Mouse (Mus musculus): ENCODE results near the gene Faap24. TPM values are rescaled to one million over a fixed set of nuclear protein-coding genes. Genes with fewer than 3 reads are reported as not detected.

Gene Faap24
- polyA plus RNA-seq (2015; fragmentation: Nextera tagmentation; extraction: Ambion mirVana), result 18.0 and 19.0 TPM in 2 replicates

- no peaks in the 10 kb centered on the region for H3K27me3 ChIP-seq
- H3K4me1 ChIP-seq, result peaks cover 18% of the 10 kb centered on the region
- H3K4me3 ChIP-seq, result peak within 1 kb of the TSS; percentile 71
- peak within 1 kb of the TSS; percentile 86 for H3K4me2 ChIP-seq
- WGBS, result 0% methylated on average over 28 of the region's 28 CpGs
- peak within 1 kb of the TSS; percentile 35; the same call in 1 of the 2 replicates for H3K27ac ChIP-seq
- peaks cover 28% of the 10 kb centered on the region for H3K36me3 ChIP-seq
- peak; percentile 96 for ATAC-seq (ENCODE audit: borderline replicate concordance, extremely low read depth, low FRiP score, low TSS enrichment)
- no peaks in the 10 kb centered on the region for H3K9me3 ChIP-seq
- peak within 1 kb of the TSS; percentile 67 for H3K9ac ChIP-seq
These were observed at the start of gene Faap24, which contains the start of gene Cep89 for GRCm38 (mm10) chr7:35396542-35397168. Gene Faap24, minus strand, starts transcription at chr7:35396836. Gene Cep89, plus strand, starts transcription at chr7:35397035.

- 80% methylated on average over 9 of the region's 9 CpGs for WGBS
- no peaks in the 10 kb centered on the region for H3K4me1 ChIP-seq
- no peak overlapping the region for H3K27ac ChIP-seq
- H3K4me2 ChIP-seq, result no peak overlapping the region
- H3K4me3 ChIP-seq, result no peak overlapping the region
- ATAC-seq (ENCODE audit: borderline replicate concordance, extremely low read depth, low FRiP score, low TSS enrichment), result no peak
- H3K27me3 ChIP-seq, result no peaks in the 10 kb centered on the region
- H3K9ac ChIP-seq, result no peak overlapping the region
- no peaks in the 10 kb centered on the region for H3K9me3 ChIP-seq
- H3K36me3 ChIP-seq, result peaks cover 70% of the 10 kb centered on the region
These were observed 38.6 kb upstream of the Faap24 start for GRCm38 (mm10) chr7:35435266-35435665.

- Histone ChIP-seq H3K4me1 (no peaks in the 10 kb centered on the region), H3K9me3 (no peaks in the 10 kb centered on the region), H3K27ac (no peak overlapping the region), H3K9ac (no peak overlapping the region), H3K4me3 (no peak overlapping the region), H3K27me3 (no peaks in the 10 kb centered on the region), H3K36me3 (peaks cover 62% of the 10 kb centered on the region), H3K4me2 (no peak overlapping the region)
- 89% methylated on average over 10 of the region's 10 CpGs for WGBS
- no peak for ATAC-seq (ENCODE audit: borderline replicate concordance, extremely low read depth, low FRiP score, low TSS enrichment)
These were observed 31.5 kb upstream of the Faap24 start for GRCm38 (mm10) chr7:35428146-35428545.

DNA sequence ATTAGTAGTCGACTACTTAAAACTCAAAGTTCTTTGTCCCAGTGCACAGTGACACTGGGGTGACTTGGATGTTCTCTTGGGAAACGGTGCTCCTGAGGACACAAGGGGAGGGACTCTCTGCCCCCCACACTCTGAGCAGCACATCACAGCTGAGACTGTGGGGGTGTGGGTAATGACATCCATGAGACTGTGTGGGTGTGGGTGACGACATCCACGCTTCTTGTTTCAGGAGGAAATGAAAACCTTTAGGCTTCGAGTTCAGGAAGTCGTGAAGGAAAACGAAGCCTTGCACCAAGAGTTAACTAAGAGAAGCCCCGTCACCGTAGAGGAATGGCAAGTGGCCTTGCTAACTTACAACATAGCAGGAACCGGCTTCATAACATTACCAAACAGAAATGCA is 26.4 kb upstream of the Faap24 start:
- WGBS, result 80% methylated on average over 10 of the region's 10 CpGs
- no peaks in the 10 kb centered on the region for H3K9me3 ChIP-seq
- no peak overlapping the region for H3K27ac ChIP-seq
- H3K27me3 ChIP-seq, result no peaks in the 10 kb centered on the region
- no peak for ATAC-seq (ENCODE audit: borderline replicate concordance, extremely low read depth, low FRiP score, low TSS enrichment)
- H3K4me1 ChIP-seq, result no peaks in the 10 kb centered on the region
- H3K36me3 ChIP-seq, result peaks cover 69% of the 10 kb centered on the region
- H3K4me3 ChIP-seq, result no peak overlapping the region
- H3K9ac ChIP-seq, result no peak overlapping the region
- no peak overlapping the region for H3K4me2 ChIP-seq

DNA sequence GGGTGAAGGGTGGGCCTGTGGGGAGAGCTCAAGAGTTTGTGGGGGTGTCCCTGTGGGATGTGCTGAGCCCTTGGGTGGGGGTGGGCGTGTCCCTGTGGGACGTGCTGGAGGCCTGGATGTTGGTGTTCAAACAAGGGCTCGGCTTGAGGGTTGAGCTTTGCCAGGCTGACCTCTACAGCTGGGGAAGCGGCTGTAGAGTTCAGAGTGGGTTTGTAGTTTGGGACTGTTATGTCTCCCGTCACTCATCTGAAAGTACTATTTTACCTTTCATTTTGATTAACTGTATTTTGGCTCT is 20.0 kb upstream of the Faap24 start:
- peaks cover 53% of the 10 kb centered on the region for H3K36me3 ChIP-seq
- 69% methylated on average over 5 of the region's 5 CpGs for WGBS
- no peak overlapping the region for H3K4me3 ChIP-seq

GRCm38 (mm10) chr7:35415801-35416653 is 19.4 kb upstream of the Faap24 start:
- Histone ChIP-seq H3K4me2 (no peak overlapping the region), H3K36me3 (peaks cover 49% of the 10 kb centered on the region), H3K9ac (no peak overlapping the region), H3K9me3 (no peaks in the 10 kb centered on the region), H3K4me1 (no peaks in the 10 kb centered on the region), H3K27me3 (no peaks in the 10 kb centered on the region), H3K4me3 (no peak overlapping the region), H3K27ac (no peak overlapping the region)
- ATAC-seq (ENCODE audit: borderline replicate concordance, extremely low read depth, low FRiP score, low TSS enrichment), result no peak
- 78% methylated on average over 9 of the region's 9 CpGs for WGBS

More for the DNA sequence above, 20.0 kb upstream of the Faap24 start:
- no peaks in the 10 kb centered on the region for H3K27me3 ChIP-seq
- no peak overlapping the region for H3K27ac ChIP-seq
- no peaks in the 10 kb centered on the region for H3K4me1 ChIP-seq
- no peaks in the 10 kb centered on the region for H3K9me3 ChIP-seq
- no peak for ATAC-seq (ENCODE audit: borderline replicate concordance, extremely low read depth, low FRiP score, low TSS enrichment)
- no peak overlapping the region for H3K4me2 ChIP-seq
- no peak overlapping the region for H3K9ac ChIP-seq

DNA sequence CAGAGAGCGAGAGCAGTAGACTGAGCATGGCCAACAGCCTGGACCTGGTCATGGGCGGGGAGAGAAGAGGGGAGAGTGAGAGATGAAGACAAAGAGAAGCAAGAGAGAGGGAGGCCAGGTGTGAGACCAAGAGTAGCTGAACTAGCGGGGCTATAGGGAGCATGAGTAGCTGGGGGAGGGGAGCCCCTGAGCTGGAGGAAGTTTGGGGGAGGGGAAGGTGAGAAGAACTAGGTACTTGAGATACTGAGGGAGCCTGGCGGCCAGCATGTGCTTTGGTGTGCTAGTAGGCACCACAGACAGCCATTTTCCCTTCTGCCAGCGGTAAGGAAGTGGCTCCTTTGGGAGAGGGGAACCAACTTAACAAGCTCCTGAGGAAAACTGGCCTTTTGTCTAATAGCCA is 18.6 kb upstream of the Faap24 start:
- no peak overlapping the region for H3K27ac ChIP-seq
- H3K4me2 ChIP-seq, result no peak overlapping the region
- WGBS, result 46% methylated on average over 5 of the region's 5 CpGs
- no peak overlapping the region for H3K4me3 ChIP-seq
- no peak overlapping the region for H3K9ac ChIP-seq
- H3K4me1 ChIP-seq, result no peaks in the 10 kb centered on the region
- no peaks in the 10 kb centered on the region for H3K27me3 ChIP-seq
- H3K36me3 ChIP-seq, result peaks cover 47% of the 10 kb centered on the region
- H3K9me3 ChIP-seq, result no peaks in the 10 kb centered on the region
- no peak for ATAC-seq (ENCODE audit: borderline replicate concordance, extremely low read depth, low FRiP score, low TSS enrichment)

DNA sequence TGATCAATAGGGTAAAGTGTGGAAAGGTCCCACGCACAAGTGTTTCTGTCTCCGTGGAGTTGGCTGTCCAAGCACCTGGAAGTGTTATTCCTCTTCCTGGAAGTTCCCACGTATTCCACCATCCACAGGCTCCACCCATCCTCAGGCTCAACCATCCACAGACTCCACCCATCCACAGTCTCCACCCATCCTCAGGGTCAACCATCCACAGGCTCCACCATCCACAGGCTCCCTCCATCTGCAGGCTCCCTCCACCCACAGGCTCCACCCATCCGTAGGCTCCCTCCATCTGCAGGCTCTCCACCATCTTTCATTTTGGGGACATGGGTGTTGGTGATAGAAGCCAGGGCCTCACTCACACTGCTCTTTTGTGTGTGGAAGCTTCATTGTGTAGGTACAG is 4.5 kb upstream of the Faap24 start:
- WGBS, result 83% methylated on average over 4 of the region's 4 CpGs
- no peak overlapping the region for H3K4me2 ChIP-seq
- H3K9me3 ChIP-seq, result no peaks in the 10 kb centered on the region
- peaks cover 9% of the 10 kb centered on the region for H3K4me1 ChIP-seq
- no peak overlapping the region for H3K4me3 ChIP-seq
- peaks cover 63% of the 10 kb centered on the region for H3K36me3 ChIP-seq
- no peak overlapping the region for H3K9ac ChIP-seq
- no peak overlapping the region for H3K27ac ChIP-seq
- ATAC-seq (ENCODE audit: borderline replicate concordance, extremely low read depth, low FRiP score, low TSS enrichment), result no peak
- H3K27me3 ChIP-seq, result no peaks in the 10 kb centered on the region

DNA sequence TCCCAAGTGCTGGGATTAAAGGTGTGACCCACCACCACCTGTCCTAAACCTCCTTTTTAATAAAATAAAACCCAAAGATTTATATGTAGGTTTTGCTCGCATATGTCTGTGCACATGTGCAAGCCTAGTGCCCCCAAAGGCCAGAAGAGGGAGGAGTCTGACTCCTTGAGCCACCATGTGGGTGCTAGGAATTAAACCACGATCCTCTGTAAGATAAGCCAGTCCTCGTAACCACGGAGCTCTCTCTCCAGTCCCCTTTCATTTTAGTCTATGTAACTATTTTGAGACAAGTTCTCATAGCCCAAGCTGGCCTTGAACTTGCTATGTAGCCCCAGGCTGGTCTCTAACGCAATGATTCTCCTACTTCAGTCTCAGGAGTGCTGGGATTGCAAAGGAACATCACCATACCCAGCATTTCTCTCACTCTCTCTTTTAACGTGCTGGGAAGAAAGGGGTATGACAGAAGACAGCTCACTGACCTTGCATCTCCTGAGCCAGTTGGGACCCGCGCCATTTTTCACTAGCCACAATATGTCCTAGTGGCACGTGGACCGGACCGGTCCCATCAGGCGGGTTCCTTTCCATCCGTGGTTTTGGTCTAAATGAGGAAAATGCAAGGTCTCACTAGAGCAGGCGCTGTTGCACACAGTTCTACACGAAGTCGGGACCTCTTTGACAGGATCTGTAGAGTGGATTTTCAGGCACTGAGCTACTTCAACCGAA is 741 bp downstream of the Faap24 start:
- no peak overlapping the region for H3K27ac ChIP-seq
- WGBS, result 10% methylated on average over 17 of the region's 17 CpGs

GRCm38 (mm10) chr7:35392935-35393334 is 3.7 kb downstream of the Faap24 start:
- Histone ChIP-seq H3K36me3 (peaks cover 8% of the 10 kb centered on the region), H3K9me3 (no peaks in the 10 kb centered on the region), H3K4me1 (peaks cover 15% of the 10 kb centered on the region), H3K27me3 (no peaks in the 10 kb centered on the region), H3K9ac (no peak overlapping the region), H3K4me3 (no peak overlapping the region), H3K27ac (no peak overlapping the region), H3K4me2 (no peak overlapping the region)
- ATAC-seq (ENCODE audit: borderline replicate concordance, extremely low read depth, low FRiP score, low TSS enrichment), result no peak
- WGBS, result 48% methylated on average over 5 of the region's 5 CpGs

More for the DNA sequence above, 741 bp downstream of the Faap24 start:
- Histone ChIP-seq H3K9me3 (no peaks in the 10 kb centered on the region), H3K4me2 (peak overlapping the region; percentile 86), H3K9ac (peak overlapping the region; percentile 60), H3K4me1 (peaks cover 18% of the 10 kb centered on the region), H3K4me3 (peak overlapping the region; percentile 71), H3K36me3 (peaks cover 23% of the 10 kb centered on the region), H3K27me3 (no peaks in the 10 kb centered on the region)
- no peak for ATAC-seq (ENCODE audit: borderline replicate concordance, extremely low read depth, low FRiP score, low TSS enrichment)

DNA sequence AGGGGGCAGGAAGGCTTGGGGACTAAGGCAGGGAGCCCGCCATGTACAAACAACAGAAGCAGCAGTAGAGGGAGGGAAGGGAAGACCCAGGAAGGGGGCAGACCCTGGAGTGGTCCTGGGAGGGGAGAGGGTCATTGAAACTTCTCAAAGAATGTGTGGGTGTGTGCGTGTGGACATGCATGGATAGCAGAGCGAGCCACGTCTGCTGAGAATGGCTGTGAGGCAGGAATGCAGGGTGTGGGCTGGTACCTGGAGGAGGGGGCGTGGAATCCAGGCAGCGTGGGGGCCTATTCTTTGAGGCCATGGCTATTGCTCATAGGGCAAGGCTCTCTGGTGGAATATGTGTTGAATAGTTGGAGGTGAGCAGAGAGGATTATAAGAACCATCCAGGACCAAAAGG is 7.9 kb downstream of the Faap24 start:
- 34% methylated on average over 6 of the region's 6 CpGs for WGBS
- H3K27ac ChIP-seq, result no peak overlapping the region
- no peak overlapping the region for H3K4me3 ChIP-seq
- no peaks in the 10 kb centered on the region for H3K27me3 ChIP-seq
- 0 out of 2 replicates have a peak, but pooled peaks have one; percentile 57 for ATAC-seq (ENCODE audit: borderline replicate concordance, extremely low read depth, low FRiP score, low TSS enrichment)
- no peaks in the 10 kb centered on the region for H3K9me3 ChIP-seq
- no peaks in the 10 kb centered on the region; the same call in 1 of the 2 replicates for H3K36me3 ChIP-seq
- no peaks in the 10 kb centered on the region for H3K4me1 ChIP-seq
- no peak overlapping the region for H3K4me2 ChIP-seq
- H3K9ac ChIP-seq, result no peak overlapping the region
